Mouse (Mus musculus): ENCODE measurements at regions not wholly inside any gene's neighbourhood (a gene's known extent, or its start where the extent isn't known, plus 50 kb on each side); places are given as distances from the start of the nearest gene placed in this dataset.

- Histone ChIP-seq H3K27me3 (ENCODE audit: insufficient read depth, low read length) (no peaks in the 10 kb centered on the region), H3K36me3 (ENCODE audit: insufficient read depth, low read length) (no peaks in the 10 kb centered on the region), H3K9ac (replicated peaks; ENCODE audit: low read length) (no peak overlapping the region), H3K9me3 (ENCODE audit: low read length) (no peaks in the 10 kb centered on the region), H3K27ac (ENCODE audit: low read length) (no peak overlapping the region), H3K4me2 (replicated peaks; ENCODE audit: low read depth, low read length) (no peak overlapping the region), H3K4me3 (ENCODE audit: low read length) (no peak overlapping the region), H3K4me1 (ENCODE audit: insufficient read depth, low read length) (no peaks in the 10 kb centered on the region)
- WGBS = 72% methylated on average over 5 of the region's 5 CpGs
- ATAC-seq (ENCODE audit: low FRiP score, low TSS enrichment) = no peak
These were observed 55.3 kb upstream of the Ccnd2 start for GRCm38 (mm10) chr6:127207308-127207707.

DNA sequence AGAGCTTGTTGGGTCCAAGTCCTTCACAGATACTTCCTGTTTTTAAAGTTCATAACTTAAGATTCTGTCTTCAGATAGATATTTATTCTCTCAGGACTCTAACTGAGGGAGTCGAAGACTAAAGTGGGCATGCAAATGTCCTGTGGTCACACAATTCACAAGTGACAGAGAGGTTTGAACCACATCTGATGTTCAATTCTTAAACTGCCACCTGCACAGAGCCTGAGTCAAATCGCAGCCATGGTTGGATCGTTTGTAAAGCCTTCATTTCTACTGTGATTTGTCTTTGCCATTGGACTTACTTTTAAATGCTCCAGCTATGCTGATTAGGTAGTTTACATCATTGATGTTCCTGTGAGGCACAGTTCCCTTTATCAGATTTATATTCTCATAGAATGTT is 61.4 kb upstream of the Ccnd2 start:
- no peak overlapping the region for H3K4me3 ChIP-seq (ENCODE audit: low read length)
- H3K36me3 ChIP-seq (ENCODE audit: insufficient read depth, low read length) = no peaks in the 10 kb centered on the region
- H3K9me3 ChIP-seq (ENCODE audit: low read length) = no peaks in the 10 kb centered on the region
- H3K27me3 ChIP-seq (ENCODE audit: insufficient read depth, low read length) = no peaks in the 10 kb centered on the region
- H3K4me1 ChIP-seq (ENCODE audit: insufficient read depth, low read length) = no peaks in the 10 kb centered on the region
- no peak overlapping the region for H3K4me2 ChIP-seq (replicated peaks; ENCODE audit: low read depth, low read length)
- WGBS = 93% methylated on average over 3 of the region's 3 CpGs
- no peak for ATAC-seq (ENCODE audit: low FRiP score, low TSS enrichment)
- H3K9ac ChIP-seq (replicated peaks; ENCODE audit: low read length) = no peak overlapping the region
- no peak overlapping the region for H3K27ac ChIP-seq (ENCODE audit: low read length)

DNA sequence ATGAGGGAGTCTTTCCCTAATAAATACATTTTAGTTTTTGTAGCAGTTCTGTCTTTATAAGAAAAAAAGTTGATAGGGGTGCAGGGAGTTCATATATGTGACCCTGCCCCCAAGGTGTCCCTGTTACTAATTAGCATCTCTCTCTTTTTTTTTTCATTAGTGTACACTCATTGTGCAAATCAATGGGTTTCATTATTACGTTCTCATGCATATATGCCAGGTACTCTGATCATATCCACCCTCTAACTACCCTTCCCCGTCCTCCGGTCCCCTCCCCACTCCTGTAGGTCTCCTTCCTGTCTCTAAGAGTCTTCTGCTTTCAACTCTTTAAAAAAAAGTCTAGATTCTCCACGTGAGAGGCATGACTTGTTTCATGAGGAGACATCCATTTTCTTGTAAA is 63.9 kb upstream of the Ccnd2 start:
- Histone ChIP-seq H3K27ac (ENCODE audit: low read length) (no peak overlapping the region), H3K4me2 (replicated peaks; ENCODE audit: low read depth, low read length) (no peak overlapping the region), H3K4me1 (ENCODE audit: insufficient read depth, low read length) (no peaks in the 10 kb centered on the region), H3K36me3 (ENCODE audit: insufficient read depth, low read length) (no peaks in the 10 kb centered on the region), H3K27me3 (ENCODE audit: insufficient read depth, low read length) (no peaks in the 10 kb centered on the region), H3K9me3 (ENCODE audit: low read length) (no peaks in the 10 kb centered on the region), H3K4me3 (ENCODE audit: low read length) (no peak overlapping the region), H3K9ac (replicated peaks; ENCODE audit: low read length) (no peak overlapping the region)
- 40% methylated on average over 4 of the region's 4 CpGs for WGBS
- no peak for ATAC-seq (ENCODE audit: low FRiP score, low TSS enrichment)

- no peak overlapping the region for H3K4me3 ChIP-seq (ENCODE audit: low read length)
- no peaks in the 10 kb centered on the region for H3K4me1 ChIP-seq (ENCODE audit: insufficient read depth, low read length)
- no peak for ATAC-seq (ENCODE audit: low FRiP score, low TSS enrichment)
- H3K36me3 ChIP-seq (ENCODE audit: insufficient read depth, low read length) = no peaks in the 10 kb centered on the region
- no peaks in the 10 kb centered on the region for H3K9me3 ChIP-seq (ENCODE audit: low read length)
- no peaks in the 10 kb centered on the region for H3K27me3 ChIP-seq (ENCODE audit: insufficient read depth, low read length)
- H3K9ac ChIP-seq (replicated peaks; ENCODE audit: low read length) = no peak overlapping the region
- WGBS = 69% methylated on average over 17 of the region's 17 CpGs
- no peak overlapping the region for H3K4me2 ChIP-seq (replicated peaks; ENCODE audit: low read depth, low read length)
- H3K27ac ChIP-seq (ENCODE audit: low read length) = no peak overlapping the region
These were observed 66.8 kb upstream of the Ccnd2 start for GRCm38 (mm10) chr6:127218634-127219445.

GRCm38 (mm10) chr6:127219446-127219802 is 67.4 kb upstream of the Ccnd2 start:
- no peaks in the 10 kb centered on the region for H3K4me1 ChIP-seq (ENCODE audit: insufficient read depth, low read length)
- H3K4me3 ChIP-seq (ENCODE audit: low read length) = no peak overlapping the region
- H3K27me3 ChIP-seq (ENCODE audit: insufficient read depth, low read length) = no peaks in the 10 kb centered on the region
- H3K4me2 ChIP-seq (replicated peaks; ENCODE audit: low read depth, low read length) = no peak overlapping the region
- 72% methylated on average over 7 of the region's 7 CpGs for WGBS
- no peak overlapping the region for H3K27ac ChIP-seq (ENCODE audit: low read length)
- H3K9ac ChIP-seq (replicated peaks; ENCODE audit: low read length) = no peak overlapping the region
- no peaks in the 10 kb centered on the region for H3K9me3 ChIP-seq (ENCODE audit: low read length)
- no peak for ATAC-seq (ENCODE audit: low FRiP score, low TSS enrichment)
- H3K36me3 ChIP-seq (ENCODE audit: insufficient read depth, low read length) = no peaks in the 10 kb centered on the region

GRCm38 (mm10) chr6:127226242-127226983 is 74.4 kb upstream of the Ccnd2 start:
- Histone ChIP-seq H3K9ac (replicated peaks; ENCODE audit: low read length) (no peak overlapping the region), H3K4me1 (ENCODE audit: insufficient read depth, low read length) (no peaks in the 10 kb centered on the region), H3K9me3 (ENCODE audit: low read length) (no peaks in the 10 kb centered on the region), H3K27me3 (ENCODE audit: insufficient read depth, low read length) (no peaks in the 10 kb centered on the region), H3K27ac (ENCODE audit: low read length) (no peak overlapping the region), H3K4me2 (replicated peaks; ENCODE audit: low read depth, low read length) (no peak overlapping the region), H3K36me3 (ENCODE audit: insufficient read depth, low read length) (no peaks in the 10 kb centered on the region), H3K4me3 (ENCODE audit: low read length) (no peak overlapping the region)
- ATAC-seq (ENCODE audit: low FRiP score, low TSS enrichment) = 0 out of 2 replicates have a peak, but pooled peaks have one; percentile 49
- WGBS = 42% methylated on average over 5 of the region's 5 CpGs

GRCm38 (mm10) chr6:127236510-127237109 is 84.6 kb upstream of the Ccnd2 start:
- Histone ChIP-seq H3K4me1 (ENCODE audit: insufficient read depth, low read length) (peaks cover 8% of the 10 kb centered on the region), H3K9ac (replicated peaks; ENCODE audit: low read length) (no peak overlapping the region), H3K4me3 (ENCODE audit: low read length) (no peak overlapping the region), H3K9me3 (ENCODE audit: low read length) (no peaks in the 10 kb centered on the region), H3K36me3 (ENCODE audit: insufficient read depth, low read length) (no peaks in the 10 kb centered on the region), H3K27ac (ENCODE audit: low read length) (no peak overlapping the region), H3K27me3 (ENCODE audit: insufficient read depth, low read length) (no peaks in the 10 kb centered on the region), H3K4me2 (replicated peaks; ENCODE audit: low read depth, low read length) (no peak overlapping the region)
- no peak for ATAC-seq (ENCODE audit: low FRiP score, low TSS enrichment)
- WGBS = 75% methylated on average over 4 of the region's 4 CpGs

DNA sequence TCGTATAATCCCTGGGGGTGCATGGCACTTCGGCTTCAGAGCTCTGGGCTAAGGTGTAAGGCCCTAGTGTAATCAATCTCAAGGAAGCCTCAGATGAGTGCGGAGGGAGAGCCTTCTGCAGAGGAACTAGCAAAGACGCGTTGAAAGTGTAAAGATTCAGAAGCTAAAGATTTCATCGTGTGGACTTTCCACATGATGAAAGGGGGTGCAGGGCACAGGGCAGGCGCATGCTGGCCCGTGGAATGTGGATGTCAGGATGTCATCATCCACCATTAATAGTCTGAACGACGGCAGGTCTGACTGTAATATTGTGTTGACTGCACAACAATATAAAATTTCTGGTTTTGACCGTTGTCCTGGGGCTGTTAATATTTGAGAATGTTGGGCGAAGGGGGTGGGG is 85.2 kb upstream of the Ccnd2 start:
- no peaks in the 10 kb centered on the region for H3K36me3 ChIP-seq (ENCODE audit: insufficient read depth, low read length)
- peaks cover 8% of the 10 kb centered on the region for H3K4me1 ChIP-seq (ENCODE audit: insufficient read depth, low read length)
- 75% methylated on average over 12 of the region's 12 CpGs for WGBS

GRCm38 (mm10) chr6:127239529-127240471 is 87.8 kb upstream of the Ccnd2 start:
- no peak for ATAC-seq (ENCODE audit: low FRiP score, low TSS enrichment)
- Histone ChIP-seq H3K4me2 (replicated peaks; ENCODE audit: low read depth, low read length) (no peak overlapping the region), H3K9me3 (ENCODE audit: low read length) (no peaks in the 10 kb centered on the region), H3K4me1 (ENCODE audit: insufficient read depth, low read length) (peaks cover 8% of the 10 kb centered on the region), H3K9ac (replicated peaks; ENCODE audit: low read length) (no peak overlapping the region), H3K27me3 (ENCODE audit: insufficient read depth, low read length) (no peaks in the 10 kb centered on the region), H3K4me3 (ENCODE audit: low read length) (no peak overlapping the region), H3K36me3 (ENCODE audit: insufficient read depth, low read length) (no peaks in the 10 kb centered on the region), H3K27ac (ENCODE audit: low read length) (no peak overlapping the region)
- WGBS = 37% methylated on average over 12 of the region's 12 CpGs

More for the DNA sequence above, 85.2 kb upstream of the Ccnd2 start:
- ATAC-seq (ENCODE audit: low FRiP score, low TSS enrichment) = no peak
- H3K27ac ChIP-seq (ENCODE audit: low read length) = no peak overlapping the region
- no peak overlapping the region for H3K4me3 ChIP-seq (ENCODE audit: low read length)
- no peaks in the 10 kb centered on the region for H3K27me3 ChIP-seq (ENCODE audit: insufficient read depth, low read length)
- no peak overlapping the region for H3K9ac ChIP-seq (replicated peaks; ENCODE audit: low read length)
- H3K9me3 ChIP-seq (ENCODE audit: low read length) = no peaks in the 10 kb centered on the region
- no peak overlapping the region for H3K4me2 ChIP-seq (replicated peaks; ENCODE audit: low read depth, low read length)
